Mouse (Mus musculus): ENCODE measurements around the gene Echdc2.
"Not testable (repeated sequence)": the region's sequence is repeated elsewhere in the genome, so short reads cannot be mapped to it uniquely, and the experiment has no call there.

Gene Echdc2

GRCm38 (mm10) chr4:108165152-108165895 is at the start of gene Echdc2:
TSS of gene Echdc2 (plus strand) at chr4:108165437.
- peak; percentile 55 for ATAC-seq (ENCODE audit: low TSS enrichment)

DNA sequence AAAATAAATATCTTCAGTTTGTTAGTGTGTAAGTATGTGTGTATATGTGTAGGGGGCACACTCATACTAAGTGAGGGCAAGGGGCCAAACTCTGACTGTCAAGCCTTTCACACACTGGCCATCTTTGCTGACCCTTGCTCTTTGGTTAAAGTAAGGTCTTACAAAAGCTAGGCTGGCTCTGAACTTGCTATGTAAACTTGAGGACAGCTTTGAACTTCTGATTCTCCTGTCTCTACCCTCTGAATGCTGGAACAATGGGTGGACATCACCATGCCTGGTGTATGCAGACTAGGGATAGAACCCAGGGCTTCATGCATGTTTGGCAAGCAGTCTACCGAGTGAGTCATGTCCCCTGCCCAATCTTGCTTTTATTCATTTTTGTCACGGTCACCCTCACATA is 48.8 kb upstream of the Echdc2 start:
- no peak for ATAC-seq (ENCODE audit: low TSS enrichment)

- ATAC-seq (ENCODE audit: low TSS enrichment): no peak
These were observed 47.7 kb upstream of the Echdc2 start for GRCm38 (mm10) chr4:108117488-108117887.

DNA sequence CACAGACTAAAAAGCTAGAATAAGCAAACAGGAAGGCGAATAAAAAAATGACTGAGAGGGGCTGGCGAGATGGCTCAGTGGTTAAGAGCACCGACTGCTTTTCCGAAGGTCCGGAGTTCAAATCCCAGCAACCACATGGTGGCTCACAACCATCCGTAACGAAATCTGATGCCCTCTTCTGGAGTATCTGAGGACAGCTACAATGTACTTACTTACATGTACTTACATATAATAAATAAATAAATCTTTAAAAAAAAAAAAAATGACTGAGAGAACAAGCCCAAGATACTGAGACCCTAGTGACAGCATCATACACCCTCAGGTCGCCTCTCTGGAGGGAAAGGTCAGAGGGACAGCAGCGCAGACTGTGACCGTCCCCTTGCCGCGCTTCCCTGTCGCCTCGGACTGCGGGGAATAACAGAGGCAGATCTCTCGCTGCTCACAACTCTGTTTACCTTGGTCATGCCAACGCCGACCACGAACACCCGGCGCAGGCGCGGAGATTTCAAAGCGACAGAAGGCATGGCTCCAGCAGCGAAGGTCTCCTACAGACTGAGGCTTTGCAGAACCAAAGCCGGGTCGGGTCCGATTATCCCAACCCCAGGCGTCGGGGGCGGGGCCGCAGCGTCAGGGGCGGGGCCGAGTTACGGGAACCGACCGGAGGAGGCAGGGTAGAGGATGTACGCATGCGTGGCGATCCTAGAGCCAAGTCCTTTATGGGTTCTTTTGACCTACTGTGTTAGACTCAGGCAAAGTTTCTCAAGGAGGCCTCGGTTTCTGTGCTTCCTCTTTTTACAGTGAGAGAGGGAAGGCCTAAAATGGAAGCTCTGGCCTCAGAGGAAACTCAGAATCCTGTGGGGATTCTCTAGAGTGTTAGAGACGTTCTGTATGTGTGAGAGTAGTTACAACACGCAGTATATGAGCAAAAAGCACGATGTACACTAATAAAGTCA is 47.0 kb upstream of the Echdc2 start:
- peak; percentile 99 for ATAC-seq (ENCODE audit: low TSS enrichment)

DNA sequence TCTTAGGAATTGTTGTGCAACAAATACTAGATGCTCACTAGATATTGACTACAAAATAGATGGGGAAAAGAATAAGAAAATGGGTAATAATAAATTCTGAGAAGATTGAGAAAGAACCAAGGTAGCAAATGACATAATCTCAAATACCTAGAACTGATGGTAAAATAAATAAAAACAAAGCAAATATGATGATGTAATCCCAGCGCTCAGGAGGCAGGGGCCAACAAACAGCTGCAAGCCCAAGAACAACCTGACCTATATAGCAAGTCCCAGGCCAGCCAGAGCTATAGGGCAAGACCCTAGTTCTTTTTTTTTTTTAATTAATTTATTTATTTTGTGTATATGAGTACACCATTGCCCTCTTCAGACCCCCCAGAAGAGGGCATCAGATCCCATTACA is 41.1 kb upstream of the Echdc2 start:
- no peak for ATAC-seq (ENCODE audit: low TSS enrichment)

DNA sequence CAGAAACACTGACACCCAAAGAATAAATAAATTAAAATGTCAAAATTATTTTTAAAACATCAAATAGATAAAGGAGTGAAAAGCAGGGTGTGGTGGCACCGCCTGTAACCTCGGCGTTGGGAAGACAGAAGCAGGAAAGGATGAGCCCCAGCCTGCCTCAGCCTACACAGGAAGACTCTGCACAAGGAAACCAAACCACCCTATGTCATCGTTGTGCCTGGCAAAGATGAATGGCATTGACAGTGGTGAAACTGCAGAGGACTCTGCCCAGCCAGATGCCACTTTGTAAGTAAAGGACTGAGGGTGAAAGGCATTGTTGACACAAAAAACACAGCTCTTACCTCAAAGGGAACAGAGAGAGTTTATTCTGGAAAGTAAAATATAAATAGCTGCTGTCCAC is 39.0 kb upstream of the Echdc2 start:
- no peak for ATAC-seq (ENCODE audit: low TSS enrichment)

DNA sequence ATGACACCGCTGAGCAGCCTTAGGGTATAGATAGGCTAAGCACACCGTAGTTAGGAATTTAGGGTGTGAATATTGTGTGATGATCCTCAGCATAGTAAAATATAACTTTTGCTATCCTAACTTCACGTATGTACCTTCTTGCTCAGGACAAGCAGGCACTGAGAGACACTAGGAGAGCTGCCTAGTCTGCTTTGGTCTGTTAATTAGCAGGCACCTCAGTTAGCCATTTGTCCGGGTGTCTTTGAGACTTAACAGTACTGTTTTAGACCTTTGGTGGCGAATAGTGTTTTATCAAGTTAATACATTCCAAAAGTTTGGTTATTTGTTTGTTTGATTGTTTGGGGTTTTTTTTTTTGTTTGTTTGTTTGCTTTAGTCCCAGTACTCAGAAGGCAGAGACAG is 37.7 kb upstream of the Echdc2 start:
- no peak for ATAC-seq (ENCODE audit: low TSS enrichment)

- ATAC-seq (ENCODE audit: low TSS enrichment): no peak
These were observed 36.9 kb upstream of the Echdc2 start for GRCm38 (mm10) chr4:108128339-108128738.

DNA sequence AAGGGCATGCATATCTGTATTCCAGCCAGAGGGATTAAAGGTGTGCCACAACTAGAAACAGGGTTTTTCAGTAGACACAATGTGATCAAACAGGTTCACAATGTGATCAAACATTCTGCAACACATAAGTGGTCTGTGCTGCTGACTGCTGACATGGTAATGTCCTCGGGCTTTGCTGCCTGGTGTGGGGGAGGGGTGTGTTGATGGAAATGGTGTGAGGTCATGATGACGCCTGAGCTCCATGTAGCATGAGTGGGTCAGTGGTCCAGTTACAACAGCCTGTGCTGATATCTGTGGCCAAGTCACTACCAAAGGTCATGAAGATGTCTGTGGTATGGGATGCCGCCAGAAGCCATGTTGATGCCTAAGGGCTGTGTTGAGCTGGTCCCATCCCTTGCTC is 34.8 kb upstream of the Echdc2 start:
- no peak for ATAC-seq (ENCODE audit: low TSS enrichment)

- ATAC-seq (ENCODE audit: low TSS enrichment): no peak
These were observed 28.3 kb upstream of the Echdc2 start for GRCm38 (mm10) chr4:108136938-108137337.

DNA sequence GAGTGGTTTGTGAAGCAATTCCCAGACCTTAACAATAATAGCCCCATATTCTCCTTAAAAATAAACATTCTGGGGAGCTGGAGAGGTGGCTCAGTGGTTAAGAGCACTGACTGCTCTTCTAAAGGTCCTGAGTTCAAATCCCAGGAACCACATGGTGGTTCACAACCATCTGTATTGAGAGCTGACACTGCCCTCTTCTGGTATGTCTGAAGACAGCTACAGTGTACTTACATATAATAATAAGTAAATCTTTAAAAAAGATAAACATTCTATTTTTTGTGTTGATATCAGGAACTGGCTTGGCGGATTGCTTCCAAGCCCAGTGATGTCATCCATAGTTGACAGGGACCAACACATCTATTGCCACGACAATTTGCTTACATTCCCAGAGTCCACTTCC is 22.1 kb upstream of the Echdc2 start:
- ATAC-seq (ENCODE audit: low TSS enrichment): not testable (repeated sequence)

GRCm38 (mm10) chr4:108143778-108144177 is 21.5 kb upstream of the Echdc2 start:
- no peak for ATAC-seq (ENCODE audit: low TSS enrichment)

DNA sequence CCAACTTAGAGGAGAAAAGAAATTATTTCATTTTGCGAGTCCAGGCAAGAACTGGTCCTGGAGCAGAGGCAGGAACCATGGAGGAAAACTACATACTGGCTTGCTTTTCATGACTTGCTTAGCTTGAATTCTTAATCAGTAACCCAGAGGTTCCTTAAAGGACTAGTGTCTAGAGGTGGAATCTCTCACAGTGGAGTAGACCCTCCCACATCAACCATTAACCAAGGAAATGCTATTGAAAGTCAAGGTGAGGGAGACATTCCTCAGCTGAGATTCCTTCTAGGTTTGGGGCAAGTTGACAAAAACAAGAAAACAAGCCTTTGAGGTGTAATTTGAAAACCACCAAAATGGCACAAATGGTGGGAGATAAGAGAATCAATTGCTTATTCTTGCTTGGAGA is 20.4 kb upstream of the Echdc2 start, which contains the start of gene Scp2:
Gene Scp2, minus strand, starts transcription at position 119 of the 400 bp plus-strand sequence.
- no peak for ATAC-seq (ENCODE audit: low TSS enrichment)

DNA sequence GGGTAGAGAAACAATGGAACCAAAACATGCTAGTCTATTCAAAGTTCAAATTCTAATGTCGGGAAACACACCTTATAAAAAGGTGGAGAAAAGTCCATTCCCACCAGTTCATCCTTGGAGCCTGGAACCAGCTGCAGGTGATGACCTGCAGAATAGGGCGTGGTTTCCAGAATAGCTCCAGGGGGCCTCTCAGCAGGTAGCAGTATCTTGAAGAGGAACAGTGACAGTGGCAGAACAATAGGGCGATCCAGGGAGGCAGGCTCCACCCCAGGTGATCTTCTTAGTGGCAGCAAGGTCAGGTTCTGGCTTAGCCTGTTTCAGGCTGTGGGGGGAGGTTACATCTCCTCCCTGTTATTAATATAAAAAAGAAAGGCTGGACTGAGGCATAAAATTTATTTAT is 19.7 kb upstream of the Echdc2 start:
- ATAC-seq (ENCODE audit: low TSS enrichment): not testable (repeated sequence)

DNA sequence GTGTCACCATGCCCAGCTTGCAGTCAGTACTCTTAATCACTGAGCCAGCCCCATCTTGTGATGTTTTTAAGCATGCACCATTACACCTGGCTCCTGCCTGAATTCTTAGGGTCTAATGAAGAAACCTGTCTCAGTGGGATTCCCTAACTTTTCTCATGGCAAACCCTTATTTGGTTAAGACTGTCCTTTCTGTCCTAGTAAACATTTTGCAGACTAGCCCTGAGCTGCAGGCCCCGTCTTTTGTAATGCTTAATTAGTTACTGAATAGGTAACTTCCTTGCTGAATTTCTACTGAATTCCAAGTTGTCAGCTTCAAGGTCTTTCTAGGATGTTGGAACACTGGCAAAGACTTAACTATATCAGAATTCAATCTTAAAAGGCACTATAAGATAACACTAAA is 10.1 kb upstream of the Echdc2 start:
- not testable (repeated sequence) for ATAC-seq (ENCODE audit: low TSS enrichment)

DNA sequence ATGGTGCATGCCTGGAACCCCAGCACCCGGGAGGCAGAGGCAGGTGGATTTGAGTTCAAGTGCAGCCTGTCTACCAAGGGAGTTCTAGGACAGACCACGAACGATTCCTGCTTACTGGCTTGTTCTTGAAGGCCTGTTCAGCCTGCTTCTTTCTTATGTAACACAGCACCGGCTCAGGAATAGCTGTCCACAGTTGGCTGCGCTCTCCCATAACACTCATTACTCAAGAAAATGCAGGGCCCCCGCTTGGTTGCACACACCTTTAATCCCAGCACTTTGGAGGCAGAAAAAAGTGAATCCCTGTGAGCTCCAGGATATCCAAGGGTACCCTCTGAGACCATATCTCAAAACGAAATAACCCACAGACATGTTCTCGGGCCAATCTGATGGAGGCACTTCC is 3.3 kb upstream of the Echdc2 start:
- no peak for ATAC-seq (ENCODE audit: low TSS enrichment)

- ATAC-seq (ENCODE audit: low TSS enrichment): no peak
These were observed 1.9 kb upstream of the Echdc2 start for GRCm38 (mm10) chr4:108163291-108163690.

DNA sequence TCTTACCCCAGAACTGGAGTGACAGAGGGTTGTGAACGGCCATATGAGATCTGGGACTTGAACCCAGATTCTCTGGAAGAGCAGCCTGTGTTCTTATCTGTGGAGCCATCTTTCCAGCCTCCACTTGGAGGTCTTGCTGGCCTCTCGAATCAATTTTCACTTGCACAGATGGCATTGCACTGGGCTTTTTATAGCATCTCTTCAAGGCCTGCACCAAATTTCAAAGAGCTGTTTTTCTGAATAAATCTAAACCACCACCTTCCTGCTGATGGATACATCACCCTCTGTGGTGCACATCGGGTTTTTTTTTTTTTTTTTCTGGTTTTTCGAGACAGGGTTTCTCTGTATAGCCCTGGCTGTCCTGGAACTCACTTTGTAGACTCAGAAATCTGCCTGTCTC is 1.6 kb downstream of the Echdc2 start:
- peak; percentile 72 for ATAC-seq (ENCODE audit: low TSS enrichment)

GRCm38 (mm10) chr4:108168056-108168455 is 2.8 kb downstream of the Echdc2 start:
- ATAC-seq (ENCODE audit: low TSS enrichment): no peak

DNA sequence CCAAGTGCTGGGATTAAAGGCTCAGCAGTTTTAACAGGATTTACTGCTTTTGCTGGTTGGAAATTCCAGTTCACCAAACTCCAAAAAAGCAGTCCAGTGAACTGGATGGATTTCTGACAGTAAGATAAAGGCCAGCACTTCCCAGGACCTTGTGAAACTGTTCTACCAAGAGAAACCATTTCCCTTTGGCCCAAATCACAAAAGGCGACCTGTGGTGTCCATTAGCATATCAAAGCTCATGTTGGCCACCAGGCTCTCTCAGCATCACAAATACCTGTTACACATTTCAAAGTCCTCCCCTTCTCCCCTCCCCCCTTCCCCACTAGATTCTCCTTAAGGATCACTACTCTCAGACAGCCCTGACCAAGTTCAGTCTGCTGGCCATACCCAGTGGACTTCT is 17.0 kb downstream of the Echdc2 start:
- no peak for ATAC-seq (ENCODE audit: low TSS enrichment)

DNA sequence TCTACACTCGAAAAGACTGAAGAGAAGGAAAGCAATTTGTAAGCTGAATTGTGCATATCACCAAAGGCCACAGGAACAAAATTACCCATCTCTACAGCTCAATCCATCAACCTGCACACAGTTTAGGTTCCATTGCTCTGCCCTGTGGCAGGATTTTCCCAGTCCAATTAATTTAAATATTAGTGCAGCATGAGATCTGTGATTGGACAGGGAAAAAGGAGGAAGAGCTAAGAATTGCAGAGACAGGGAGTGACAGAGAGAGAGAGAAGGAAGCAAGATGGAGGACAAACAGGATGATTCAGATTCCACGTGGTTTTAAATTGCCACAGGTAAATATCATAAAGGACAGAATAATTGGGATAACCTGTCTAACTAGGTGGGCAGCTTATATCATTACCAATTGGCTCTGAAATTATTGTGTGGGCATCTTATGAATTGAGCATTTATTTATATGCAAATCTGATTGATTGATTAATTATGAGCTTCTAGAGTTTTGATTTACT is 27.6 kb downstream of the Echdc2 start:
- no peak for ATAC-seq (ENCODE audit: low TSS enrichment)

GRCm38 (mm10) chr4:108196277-108196855 is 31.1 kb downstream of the Echdc2 start:
- no peak for ATAC-seq (ENCODE audit: low TSS enrichment)
